Mouse (Mus musculus) granulocyte monocyte progenitor cell, adult 5-6 weeks (primary cell): ENCODE measurements around the gene Ormdl2. TPM values are rescaled to one million over a fixed set of nuclear protein-coding genes. Genes with fewer than 3 reads are reported as not detected.
"Not testable (repeated sequence)": the region's sequence is repeated elsewhere in the genome, so short reads cannot be mapped to it uniquely, and the experiment has no call there.

ENCODE experiments used
- ATAC-seq: replicated peaks from 2 replicates; pipeline ENCODE4 v1.8.0; 2016; ENCODE audit warnings: mild to moderate bottlenecking, moderate TSS enrichment, inconsistent platforms; ENCODE audit not compliant: poor library complexity, severe bottlenecking
- total RNA-seq, 2 experiments: library from RNA; stranded (forward) in 1 of 2; stranded (reverse) in 1 of 2; fragments of 200-712, 200-1000 nt in 1 of 2; fragments of >200 nt in 1 of 2; fragmentation: Nextera tagmentation in 1 of 2; gene quantifications; 2 replicates each; pipeline ENCODE4 v1.2.3; 2014 to 2017

The Ormdl2 gene
- 33.9 and 84.1 TPM in 2 replicates for total RNA-seq (2014; fragmentation: Nextera tagmentation)
- 82.4 and 147 TPM in 2 replicates for total RNA-seq (2017)

DNA sequence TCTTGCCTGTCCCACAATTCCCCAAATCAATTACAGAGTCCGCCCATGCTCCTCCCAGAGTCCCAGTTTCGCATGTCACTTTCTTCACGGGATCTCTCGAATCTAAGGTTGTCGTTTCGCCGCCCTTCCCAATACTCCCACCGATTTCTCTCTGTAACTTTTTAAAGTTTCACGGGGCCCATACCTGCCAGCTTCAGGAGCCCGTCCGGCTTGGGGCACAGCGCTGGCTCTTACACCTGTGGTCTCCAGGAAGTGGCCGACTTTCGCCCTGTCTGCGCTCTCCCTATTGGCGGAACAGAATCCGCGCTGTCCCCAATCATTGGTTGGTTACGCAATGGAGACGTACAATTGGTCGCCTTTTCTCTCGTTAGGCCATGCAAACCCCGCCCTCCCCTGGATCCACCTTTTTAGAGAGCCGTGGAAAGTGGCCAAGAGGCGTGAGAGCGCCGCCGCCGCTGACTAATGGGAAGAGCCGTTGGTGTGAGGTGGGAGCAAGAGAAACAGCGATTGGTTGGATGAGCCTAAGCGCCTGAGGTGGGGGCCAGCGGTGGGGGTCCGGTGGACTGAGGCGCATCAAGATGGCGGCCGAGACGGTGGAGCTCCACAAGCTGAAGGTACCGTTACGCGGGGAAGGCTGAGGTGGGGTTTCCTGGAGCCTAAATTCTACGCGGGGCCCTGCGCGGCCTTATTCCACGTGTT, at the start of gene Ormdl2:
TSS of gene Ormdl2 (minus strand) at position 288 of the 699 bp plus-strand sequence.
- ATAC-seq, result peak; percentile 97

DNA sequence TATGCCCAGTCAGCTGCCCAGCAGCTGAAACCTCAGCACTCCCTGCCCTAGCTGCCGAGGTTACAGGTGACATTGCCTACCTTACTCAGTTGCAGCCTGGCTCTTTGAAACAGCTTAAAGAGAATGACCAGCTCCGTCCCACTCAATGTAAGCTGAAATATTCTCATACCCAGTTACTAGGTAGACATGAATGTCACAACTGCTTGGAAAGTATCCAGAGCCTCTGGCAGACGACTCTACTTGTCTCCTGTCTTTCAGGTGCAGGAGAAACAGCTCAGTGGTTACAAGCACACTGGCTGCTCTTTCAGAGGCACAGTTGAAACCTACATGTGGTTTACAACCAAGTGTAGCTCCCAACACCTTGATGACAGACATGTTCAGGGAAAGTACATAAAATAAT, 48.9 kb upstream of the Ormdl2 start:
- no peak for ATAC-seq

DNA sequence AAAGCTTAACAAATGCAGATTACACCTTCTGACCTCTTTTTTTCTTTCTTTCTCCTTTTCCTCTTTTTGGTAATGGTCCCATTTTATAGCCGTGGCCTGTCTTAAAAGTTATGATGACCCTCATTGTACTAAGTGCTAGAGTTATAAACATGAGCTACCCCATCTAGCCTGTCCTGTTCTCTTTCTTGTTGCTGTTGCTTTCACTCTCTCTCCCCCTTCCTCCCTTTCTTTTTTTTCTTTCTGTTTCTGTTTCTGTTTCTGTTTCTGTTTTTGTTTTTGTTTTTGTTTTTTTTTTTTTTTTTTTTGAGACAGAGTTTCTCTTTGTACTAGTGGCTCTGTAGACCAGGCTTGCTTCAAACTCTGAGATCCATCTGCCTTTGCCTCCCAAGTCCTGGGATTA, 45.1 kb upstream of the Ormdl2 start:
- ATAC-seq, result no peak

DNA sequence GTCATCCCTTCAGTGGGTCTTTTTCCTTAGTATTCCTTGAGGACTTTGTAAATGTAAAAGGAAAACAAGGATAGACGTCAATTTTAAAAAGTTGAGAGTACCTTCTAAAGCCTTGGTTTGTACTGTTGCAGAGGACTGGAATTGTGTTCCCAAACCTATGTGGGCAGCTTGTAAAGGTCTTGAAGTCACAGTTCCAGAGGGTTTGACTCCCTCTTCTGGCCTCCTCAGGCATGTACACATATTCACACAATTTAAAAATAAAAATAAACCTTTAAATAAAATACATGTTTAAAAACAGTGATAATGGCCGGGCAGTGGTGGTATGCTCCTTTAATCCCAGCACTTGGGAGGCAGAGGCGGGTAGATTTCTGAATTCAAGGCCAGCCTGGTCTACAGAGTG, 44.6 kb upstream of the Ormdl2 start:
- ATAC-seq, result no peak; the same call in 1 of the 2 replicates

DNA sequence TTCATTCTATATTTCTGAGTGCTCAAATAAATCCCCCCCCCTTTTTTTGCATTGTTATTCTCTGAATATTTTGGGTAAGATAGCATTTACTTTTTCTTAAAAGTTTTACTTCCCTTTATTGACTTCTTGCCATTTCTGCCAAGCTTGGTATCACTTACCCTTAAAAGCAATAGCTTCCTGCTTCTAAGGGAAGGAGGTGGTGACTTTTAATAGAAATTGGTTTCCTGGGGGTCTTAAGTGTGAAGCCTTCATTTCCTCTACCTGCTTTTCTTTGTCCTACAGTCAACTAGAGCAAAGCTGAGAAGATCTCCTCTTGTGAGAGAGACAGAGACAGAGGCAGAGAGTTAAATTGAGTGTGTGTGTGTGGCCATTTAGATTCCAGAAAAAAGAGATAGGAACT, 39.7 kb upstream of the Ormdl2 start:
- ATAC-seq, result peak; percentile 48

DNA sequence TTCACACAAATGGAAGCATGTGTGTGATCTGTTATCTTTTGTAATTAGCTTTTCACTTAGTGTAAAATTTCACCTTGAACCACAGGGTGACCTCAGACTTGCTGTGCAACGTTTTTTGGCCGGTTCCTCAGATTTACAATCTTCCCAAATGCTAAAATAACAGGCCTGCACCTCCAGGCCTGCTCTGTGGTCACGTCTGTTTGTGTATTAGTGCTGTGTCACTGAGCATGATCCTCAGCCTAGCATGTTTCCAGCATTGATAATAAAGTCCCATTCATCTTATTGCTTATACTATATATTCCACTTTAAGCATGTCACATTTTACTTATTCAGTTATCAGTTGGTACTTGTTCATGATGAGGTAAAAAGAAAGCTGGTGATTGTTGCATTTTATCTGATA, 28.9 kb upstream of the Ormdl2 start:
- no peak for ATAC-seq

DNA sequence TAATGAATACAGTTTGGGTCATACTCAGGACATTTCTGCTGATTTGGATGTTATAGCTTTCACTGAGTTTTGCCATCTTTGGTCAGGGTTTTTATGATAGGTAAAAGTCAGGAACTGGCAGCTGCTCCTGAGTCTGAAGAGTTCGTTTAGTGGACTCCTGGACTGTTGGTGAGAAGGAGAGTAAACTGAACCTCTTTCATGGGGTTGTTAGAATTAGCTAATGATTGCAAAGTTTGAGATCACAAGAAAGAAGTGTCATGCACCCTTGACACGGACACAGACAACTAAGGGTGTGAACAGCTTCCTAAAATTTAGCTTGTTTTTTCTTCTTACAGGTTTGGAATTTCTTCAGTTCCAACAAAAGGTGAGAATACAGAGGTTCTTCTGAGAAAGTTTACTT, 27.0 kb upstream of the Ormdl2 start:
- no peak for ATAC-seq

DNA sequence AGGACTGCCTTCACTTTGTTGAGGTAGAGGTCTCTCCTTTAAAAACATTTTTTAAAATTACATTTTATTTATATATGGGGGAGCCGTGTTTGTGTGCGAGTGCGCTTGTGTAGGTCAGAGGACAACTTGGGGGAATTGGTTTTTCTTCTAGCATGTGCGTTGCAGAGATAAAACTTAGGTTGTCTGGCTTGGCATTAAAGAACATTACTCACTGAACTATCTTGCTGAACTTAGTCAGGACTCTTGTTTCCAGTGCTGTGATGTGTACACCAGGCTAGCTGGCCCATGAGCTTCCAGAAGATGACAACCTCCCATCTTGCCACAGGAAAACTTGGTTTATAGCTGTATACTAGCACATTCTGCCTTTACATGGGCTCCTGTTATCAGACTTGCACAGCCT, 25.2 kb upstream of the Ormdl2 start:
- no peak for ATAC-seq

DNA sequence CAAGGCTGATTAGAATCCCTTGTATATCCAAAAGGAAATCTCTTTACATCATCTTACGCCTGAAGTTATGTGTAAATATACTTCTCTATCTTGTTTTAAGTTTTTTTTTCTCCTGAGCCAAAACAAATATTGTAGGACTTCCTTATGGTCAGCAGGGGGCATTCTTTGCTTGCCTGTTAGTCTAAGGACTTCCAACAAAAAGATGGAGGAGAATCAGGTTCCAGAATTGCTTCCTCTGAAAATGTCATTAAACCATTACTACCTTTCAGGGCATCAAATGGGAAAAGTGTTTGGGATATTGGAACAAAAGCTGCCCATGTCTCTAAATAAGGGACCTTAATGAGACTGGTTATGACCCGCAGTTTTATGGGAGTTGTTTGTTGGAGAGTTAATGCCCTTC, 24.1 kb upstream of the Ormdl2 start:
- ATAC-seq, result peak; percentile 59; the same call in 1 of the 2 replicates

DNA sequence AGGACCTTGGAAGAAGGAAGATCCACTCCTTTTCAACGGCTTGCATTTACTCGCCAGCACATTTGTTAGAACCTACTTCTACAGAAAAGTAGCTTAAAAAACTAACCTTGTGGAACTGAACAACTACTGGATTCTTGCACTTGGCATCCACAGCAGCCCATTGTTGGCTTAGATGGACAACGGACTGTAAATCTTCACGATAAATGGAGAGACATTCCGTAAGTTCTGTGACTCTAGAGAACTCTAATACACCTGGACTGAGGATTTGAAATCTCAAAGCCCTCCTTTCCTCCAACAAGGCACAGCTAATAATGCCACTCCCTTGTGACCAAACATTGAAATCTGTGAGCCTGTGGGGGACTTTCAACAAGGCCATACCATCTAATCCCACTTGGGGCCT, 21.8 kb upstream of the Ormdl2 start:
- no peak for ATAC-seq

DNA sequence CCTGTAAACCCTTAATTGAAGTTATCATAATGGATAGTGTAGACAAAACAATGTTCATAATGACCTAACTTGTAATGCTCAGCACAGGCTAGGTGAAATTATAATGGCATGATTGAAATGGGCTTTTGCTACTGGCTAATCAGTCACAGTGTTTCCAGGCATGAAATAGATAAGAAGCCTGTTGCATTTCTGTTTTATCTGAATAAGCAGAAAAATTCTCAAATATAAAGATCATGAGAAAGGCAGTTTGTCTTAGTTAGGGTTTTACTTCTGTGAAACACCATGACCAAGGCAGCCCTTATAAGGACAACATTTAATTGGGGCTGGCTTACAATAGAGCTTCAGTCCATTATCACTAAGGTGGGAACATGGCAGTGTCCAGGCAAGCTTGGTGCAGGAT, 19.2 kb upstream of the Ormdl2 start:
- no peak for ATAC-seq

DNA sequence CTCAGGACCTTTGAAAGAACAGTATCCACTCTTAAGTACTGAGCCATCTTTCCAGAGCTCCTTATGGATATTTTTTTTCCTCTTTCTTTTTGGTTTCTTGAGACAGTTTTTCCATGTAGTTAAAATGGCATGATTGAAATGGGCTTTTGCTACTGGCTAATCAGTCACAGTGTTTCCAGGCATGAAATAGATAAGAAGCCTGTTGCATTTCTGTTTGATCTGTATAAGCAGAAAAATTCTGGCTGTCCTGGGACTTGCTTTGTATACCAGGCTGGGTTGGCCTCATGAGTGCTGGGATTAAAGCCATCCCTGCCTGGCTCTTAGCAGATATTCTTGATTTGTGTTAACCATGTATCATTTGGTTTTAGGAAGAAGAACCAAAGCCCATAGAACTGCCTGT, 18.0 kb upstream of the Ormdl2 start:
- ATAC-seq, result no peak

DNA sequence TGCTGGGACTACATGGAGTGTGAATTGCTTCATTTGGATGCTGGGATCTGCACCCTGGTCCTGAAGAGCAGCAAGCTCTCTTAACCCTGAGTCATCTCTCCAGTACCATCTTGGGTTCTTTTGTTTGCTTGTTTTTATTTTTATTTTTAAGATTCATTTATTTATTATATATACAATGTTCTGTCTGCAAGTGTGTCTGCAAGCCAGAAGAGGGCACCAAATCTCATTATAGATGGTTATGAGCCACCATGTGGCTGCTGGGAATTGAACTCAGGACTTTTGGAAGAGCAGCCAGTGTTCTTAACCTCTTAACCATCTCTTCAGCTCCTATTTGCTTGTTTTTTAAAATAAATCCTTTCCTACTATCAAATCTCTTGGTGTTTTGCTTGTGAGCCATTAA, 16.0 kb upstream of the Ormdl2 start:
- ATAC-seq, result no peak

DNA sequence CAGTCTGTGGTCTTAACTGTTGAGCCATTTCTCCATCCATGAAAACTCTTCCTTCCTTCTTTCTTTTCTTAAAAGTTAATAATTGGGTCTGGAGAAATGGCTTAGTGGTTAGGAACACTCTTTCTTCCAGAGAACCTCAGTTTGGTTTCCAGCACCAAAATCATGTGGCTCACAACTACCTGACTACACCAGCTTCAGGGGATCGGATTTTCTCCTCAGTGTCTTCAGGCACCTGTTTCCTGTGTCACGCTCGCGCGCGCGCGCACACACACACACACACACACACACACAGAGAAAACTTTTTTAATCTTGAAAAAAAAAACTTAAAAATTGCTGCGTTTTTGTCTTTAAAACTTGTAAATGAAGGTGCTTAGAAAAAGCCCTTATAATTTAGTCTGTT, 2.4 kb upstream of the Ormdl2 start:
- no peak for ATAC-seq

DNA sequence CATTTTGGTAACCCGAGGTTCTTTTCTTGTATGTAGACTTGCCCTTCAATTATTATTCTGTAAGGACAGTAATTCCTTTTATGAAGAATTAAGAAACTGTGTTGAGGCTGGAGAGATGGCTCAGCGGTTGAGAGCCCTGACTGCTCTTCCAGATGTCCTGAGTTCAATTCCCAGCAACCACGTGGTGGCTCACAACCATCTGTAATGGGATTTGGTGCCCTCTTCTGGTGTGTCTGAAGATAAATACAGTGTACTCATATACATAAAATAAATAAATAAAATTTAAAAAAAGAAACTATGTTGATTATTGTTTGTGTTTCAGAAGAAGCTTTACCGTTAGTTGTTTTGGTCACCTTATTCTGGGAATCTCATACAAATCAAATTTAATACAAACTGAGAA, 1.6 kb upstream of the Ormdl2 start:
- ATAC-seq, result not testable (repeated sequence)

DNA sequence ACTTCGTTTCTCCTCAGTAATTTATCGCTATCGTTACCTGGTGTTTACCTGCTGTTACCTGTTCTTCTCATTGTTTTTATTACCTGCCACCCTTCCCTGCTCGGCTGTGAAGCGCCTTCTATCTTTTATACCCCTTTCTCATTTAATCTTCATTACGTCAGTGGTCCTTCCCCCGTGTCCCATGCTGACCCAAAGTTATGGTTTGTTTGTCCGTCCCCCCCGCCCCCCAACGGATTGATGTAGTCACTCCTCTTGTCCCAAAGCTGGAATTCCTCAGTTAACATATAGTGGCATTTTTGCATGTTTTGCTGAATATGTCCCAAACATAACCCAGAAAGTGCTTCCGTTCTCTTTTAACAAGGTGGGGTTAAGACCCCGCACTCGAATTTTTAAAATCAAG, 690 bp upstream of the Ormdl2 start:
- no peak for ATAC-seq

DNA sequence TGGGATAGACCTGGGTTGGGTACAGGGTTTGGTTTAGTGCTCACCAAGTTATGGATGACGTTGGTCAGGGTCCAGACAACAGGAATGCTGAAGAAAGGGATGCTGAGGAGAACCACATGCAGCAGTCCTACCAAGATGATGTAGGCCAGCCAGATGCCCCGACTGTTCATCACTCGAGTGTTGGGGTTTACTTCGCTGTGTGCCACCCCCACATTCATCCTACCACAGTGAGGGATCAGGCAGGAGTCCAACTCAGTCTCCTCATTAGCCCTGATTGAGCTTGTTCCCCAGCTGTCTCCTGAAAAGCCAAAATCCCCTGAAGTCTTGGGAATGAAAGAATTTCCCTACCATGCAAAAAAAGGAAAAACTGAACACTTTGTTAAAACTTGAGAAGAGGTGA, 1.2 kb downstream of the Ormdl2 start:
- no peak for ATAC-seq

DNA sequence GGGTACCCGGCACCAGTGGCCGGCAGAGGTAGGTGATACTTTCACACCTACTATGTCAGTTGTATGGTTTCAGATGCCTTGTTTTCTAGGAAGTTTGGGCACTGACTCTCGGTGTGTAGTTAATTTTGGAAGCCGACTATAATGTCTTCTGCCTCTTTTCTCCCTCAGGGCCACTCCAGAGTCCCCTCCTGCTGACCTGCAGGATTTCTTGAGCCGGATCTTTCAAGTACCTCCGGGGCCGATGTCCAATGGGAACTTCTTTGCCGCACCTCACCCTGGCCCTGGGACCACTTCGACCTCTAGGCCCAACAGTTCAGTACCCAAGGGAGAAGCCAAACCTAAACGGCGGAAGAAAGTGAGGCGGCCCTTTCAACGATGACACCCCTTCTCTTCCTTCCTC, 4.4 kb downstream of the Ormdl2 start, which contains the start of gene Sarnp:
TSS of gene Sarnp (plus strand) at position 301 of the 400 bp plus-strand sequence.
- ATAC-seq, result no peak

DNA sequence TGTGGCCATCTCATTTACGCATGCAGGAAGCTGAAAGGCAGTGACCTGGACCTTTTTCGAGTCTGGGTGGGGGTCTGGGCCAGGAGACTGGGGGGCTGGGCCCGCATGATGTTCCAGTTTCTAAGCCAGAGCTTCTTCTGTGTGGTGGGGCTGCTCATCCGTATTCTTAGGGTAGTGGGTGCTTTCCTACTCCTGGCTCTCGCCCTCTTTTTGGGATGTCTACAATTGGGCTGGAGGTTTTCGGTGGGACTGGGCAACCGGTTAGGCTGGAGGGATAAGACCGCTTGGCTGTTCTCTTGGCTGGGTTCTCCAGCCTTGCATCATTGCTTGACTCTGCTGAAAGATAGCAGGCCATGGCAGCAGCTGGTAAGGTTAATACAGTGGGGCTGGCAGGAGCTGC, 14.4 kb downstream of the Ormdl2 start:
- no peak for ATAC-seq

DNA sequence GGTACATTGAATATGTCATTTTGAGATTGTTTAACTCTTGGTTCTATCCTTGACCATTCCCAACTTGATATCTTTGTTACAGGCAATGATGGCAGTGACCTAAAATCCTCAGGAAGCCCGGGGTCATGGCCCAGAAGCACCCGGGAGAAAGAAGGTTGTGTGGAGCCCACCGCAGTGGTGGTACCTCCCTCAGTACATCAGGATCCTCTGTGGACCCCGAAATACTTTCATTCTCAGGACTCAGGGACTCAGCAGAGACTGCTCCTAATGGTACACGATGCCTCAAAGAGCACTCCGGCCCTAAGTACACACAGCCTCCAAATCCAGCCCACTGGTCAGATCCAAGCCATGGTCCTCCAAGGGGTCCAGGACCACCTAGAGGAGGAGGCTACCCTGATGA, 15.4 kb downstream of the Ormdl2 start:
- ATAC-seq, result no peak

DNA sequence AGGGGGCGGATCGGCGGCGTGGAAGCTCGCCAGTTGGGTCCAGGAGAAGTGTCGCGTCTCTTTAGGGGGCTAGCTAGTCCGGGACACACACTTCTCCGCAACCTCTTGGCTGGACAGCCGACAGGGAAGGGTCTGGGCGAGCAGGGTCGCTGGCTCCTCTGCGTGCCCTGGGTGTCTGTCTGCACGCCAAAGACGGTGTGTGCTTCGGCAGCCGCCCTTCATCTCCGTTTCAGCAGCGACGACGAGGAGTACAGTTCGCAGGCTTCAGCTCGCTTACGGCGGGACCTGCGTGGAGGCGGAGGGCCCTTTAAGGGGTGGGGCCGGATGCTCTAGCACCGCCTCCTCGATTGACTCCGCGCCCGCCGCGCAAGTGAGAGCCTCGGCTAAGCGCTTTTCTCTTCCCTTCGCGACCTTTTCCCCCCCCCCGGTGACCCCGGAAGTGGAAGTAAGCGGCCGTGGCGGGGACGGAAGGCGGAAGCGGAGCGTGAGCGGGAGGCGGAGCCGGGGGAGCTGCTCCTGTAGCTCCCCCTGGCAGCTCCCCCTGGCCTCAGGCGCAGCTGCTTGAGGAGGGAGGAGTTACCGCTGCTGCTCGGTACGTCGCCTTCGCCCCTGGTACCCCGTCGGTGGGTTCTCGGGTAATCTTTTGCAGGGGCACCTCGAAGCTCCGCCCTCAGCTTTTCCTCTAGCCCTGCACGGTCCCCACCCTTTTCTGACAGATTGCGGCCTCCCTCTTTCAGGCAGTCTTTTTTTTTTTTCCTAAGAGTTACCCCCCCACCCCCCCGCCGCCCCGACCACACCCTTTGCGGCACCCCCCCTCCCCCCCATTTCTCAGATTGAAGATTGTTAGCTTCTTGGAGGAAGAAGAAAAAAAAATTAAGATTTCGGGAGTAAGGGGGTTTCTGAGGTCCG, 16.1 kb downstream of the Ormdl2 start:
- ATAC-seq, result peak; percentile 81
